Mouse (Mus musculus) neutrophil, adult 65 days (primary cell): ENCODE results near the gene Scarb2. TPM values are rescaled to one million over a fixed set of nuclear protein-coding genes. Genes with fewer than 3 reads are reported as not detected.

ENCODE experiments used
- total RNA-seq: library from RNA; stranded (reverse); gene quantifications from 2 replicates; pipeline ENCODE4 v1.2.4, GENCODE M21; 2023

The Scarb2 gene
- total RNA-seq, result 37.4 and 39.0 TPM in 2 replicates

DNA sequence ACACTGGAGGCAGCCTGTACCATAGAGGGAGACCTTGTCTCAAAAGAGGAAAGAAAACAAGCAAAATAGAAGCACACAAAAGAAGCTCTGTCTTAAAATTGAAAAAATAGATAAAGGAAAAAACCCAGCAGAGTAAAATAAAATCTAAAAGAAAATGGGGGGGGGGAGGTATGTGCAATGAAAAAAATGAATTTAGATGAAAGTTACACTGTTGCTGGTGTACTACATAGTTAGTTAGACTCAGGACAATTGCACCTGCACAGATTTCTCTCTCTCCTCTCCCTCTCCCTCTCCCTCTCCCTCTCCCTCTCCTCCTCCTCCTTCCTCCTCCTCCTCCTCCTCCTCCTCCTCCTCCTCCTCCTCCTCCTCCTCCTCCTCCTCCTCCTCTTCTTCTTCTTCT lies at the start of gene Scarb2:
Gene Scarb2, minus strand, starts transcription at position 101 of the 400 bp plus-strand sequence.

DNA sequence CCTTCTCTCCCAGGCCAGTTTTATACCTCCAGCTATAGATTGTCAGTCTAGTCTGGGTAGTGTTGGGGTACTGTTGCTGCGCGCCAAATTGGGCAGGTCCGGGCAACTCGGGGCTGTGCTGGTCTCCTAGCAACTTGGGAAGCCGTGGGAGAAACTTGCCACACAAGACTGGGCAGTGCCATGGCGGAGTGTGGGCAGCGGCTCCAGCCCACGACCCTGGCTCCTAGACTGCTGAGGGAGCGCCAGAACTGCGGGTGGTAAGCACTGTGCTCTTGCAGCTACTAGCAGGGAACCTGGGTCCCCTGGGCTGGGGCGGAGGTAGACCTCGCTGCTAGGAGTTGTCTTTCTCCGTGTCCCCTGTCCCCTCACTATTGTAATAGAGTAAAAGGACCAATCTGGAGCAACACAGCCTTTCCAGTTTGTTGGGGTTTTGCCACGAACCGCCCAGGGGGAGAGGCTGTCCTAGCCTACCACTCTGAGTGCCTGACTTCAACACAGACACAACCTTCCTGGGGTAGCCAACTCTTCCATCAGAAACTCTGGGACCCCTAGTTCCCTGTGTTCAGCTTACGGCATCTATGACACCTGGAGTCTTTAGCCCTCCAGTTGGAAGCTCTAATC lies 48.4 kb upstream of the Scarb2 start, which contains the start of gene Fam47e:
Gene Fam47e, plus strand, starts transcription at position 179 of the 621 bp plus-strand sequence.

DNA sequence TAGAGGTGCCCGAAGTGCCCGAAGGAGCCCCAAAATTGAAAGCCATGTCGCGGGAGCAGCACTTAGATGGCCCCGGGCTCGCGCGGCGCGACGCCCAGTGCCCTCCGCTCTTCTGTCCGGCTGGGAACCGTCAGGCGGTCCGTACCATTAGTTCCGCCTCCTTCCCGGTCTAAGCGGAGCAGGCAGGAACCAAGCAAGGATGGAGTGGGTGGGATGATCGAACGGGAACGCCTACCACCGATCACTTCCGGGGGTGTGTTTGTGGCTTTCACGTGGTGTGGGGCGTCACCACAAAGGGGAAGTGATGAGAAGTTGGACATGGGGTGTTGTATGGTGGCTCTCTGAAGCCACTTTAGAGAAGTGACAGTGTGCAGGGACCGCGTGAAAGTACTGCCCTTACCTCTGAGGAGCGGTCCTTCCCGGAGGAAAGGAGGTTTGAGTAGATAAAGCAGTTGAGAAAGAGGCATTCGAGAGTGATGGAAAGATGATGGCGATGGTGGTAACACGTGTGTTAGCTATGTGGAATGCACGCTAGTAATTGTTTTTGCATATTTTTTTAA lies 71.5 kb downstream of the Scarb2 start, which contains the start of gene Nup54:
Gene Nup54, minus strand, starts transcription at position 195 of the 560 bp plus-strand sequence.

Other genes with a start within 250 kb of the Scarb2 start
- 63.6 and 64.2 TPM in 2 replicates for gene Naaa, start 228.7 kb downstream of the Scarb2 start, total RNA-seq
- 20.2 and 22.5 TPM in 2 replicates for gene Sdad1, start 196.4 kb downstream of the Scarb2 start, total RNA-seq
- 0.54 TPM in 1 of 2 replicates, not detected in the other for gene Cxcl9, start 178.8 kb downstream of the Scarb2 start, total RNA-seq
- 0.92 TPM in 1 of 2 replicates, not detected in the other for gene Art3, start 175.0 kb downstream of the Scarb2 start, total RNA-seq
- gene Cxcl10, start 157.9 kb downstream of the Scarb2 start, total RNA-seq, result 3.9 and 6.8 TPM in 2 replicates
- gene Nup54, start 71.6 kb downstream of the Scarb2 start, total RNA-seq, result 34.9 and 42.5 TPM in 2 replicates
- gene Fam47e, start 48.2 kb upstream of the Scarb2 start, total RNA-seq, result not detected in 2 replicates
- 0.69 and 0.70 TPM in 2 replicates for gene Stbd1, start 96.2 kb upstream of the Scarb2 start, total RNA-seq
- 0.11 and 0.13 TPM in 2 replicates for gene Ccdc158, start 168.4 kb upstream of the Scarb2 start, total RNA-seq
- not detected in 2 replicates for gene Shroom3, start 176.6 kb upstream of the Scarb2 start, total RNA-seq